Mouse (Mus musculus) embryonic facial prominence, embryonic 10.5 days (tissue): ENCODE data around the gene Defa28. TPM values are rescaled to one million over a fixed set of nuclear protein-coding genes. Genes with fewer than 3 reads are reported as not detected.
"Not testable (repeated sequence)": the region's sequence is repeated elsewhere in the genome, so short reads cannot be mapped to it uniquely, and the experiment has no call there.

ENCODE experiments used
- DNase-seq: peaks from one replicate; pipeline ENCODE4 v3.0.0-alpha.2; 2017; ENCODE audit warnings: low spot score
- H3K27ac ChIP-seq: fragments of 300-500 bp; sonication (generic); replicated peaks from 2 replicates; pipeline ENCODE4 v1.5.1; 2016; ENCODE audit warnings: mild to moderate bottlenecking
- H3K27me3 ChIP-seq: fragments of 300-500 bp; sonication (generic); replicated peaks from 2 replicates; pipeline ENCODE4 v1.6.1; 2016; ENCODE audit warnings: low read depth, mild to moderate bottlenecking; ENCODE audit not compliant: poor library complexity, severe bottlenecking
- H3K36me3 ChIP-seq: fragments of 300-500 bp; sonication (generic); replicated peaks from 2 replicates; pipeline ENCODE4 v1.6.1; 2016; ENCODE audit warnings: mild to moderate bottlenecking, moderate library complexity
- H3K4me1 ChIP-seq: fragments of 300-500 bp; sonication (generic); 2 replicates; pipeline ENCODE4 v1.6.1; 2016
- H3K4me3 ChIP-seq: fragments of 300-500 bp; sonication (generic); 2 replicates; pipeline ENCODE4 v1.5.1; 2016; ENCODE audit warnings: mild to moderate bottlenecking, moderate library complexity
- H3K9me3 ChIP-seq: fragments of 300-500 bp; sonication (generic); 2 replicates; pipeline ENCODE4 v1.6.1; 2016; ENCODE audit warnings: mild to moderate bottlenecking
- WGBS: fragments of 180-500 bp; shearing (Covaris S2); methylation state at CpG from one replicate; pipeline ENCODE4 v1.1.7; 2016; 5-methylcytosine and 5-hydroxymethylcytosine counted together
- polyA plus RNA-seq: library from polyadenylated mRNA; unstranded; fragments of >200 nt; fragmentation: Nextera tagmentation; extraction: Ambion mirVana; gene quantifications from 2 replicates; pipeline ENCODE4 v1.2.1, GENCODE M21; 2016

The Defa28 gene
- polyA plus RNA-seq, result not detected in 2 replicates

DNA sequence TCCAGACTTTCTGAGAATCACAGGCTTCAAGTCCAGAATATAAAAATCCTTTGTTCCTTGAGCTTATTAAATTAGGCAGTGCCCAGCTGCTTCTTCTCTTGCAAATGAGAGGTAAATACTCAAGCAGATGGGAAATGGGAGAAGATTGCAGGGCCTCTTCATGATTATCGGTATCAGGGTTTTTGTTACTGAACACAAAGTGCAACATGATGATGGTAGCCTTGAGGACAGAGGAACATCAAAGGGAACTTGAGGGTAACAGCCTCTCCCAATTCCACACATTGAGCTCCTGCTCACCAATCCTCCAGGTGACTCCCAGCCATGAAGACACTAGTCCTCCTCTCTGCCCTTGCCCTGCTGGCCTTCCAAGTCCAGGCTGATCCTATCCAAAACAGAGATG is at the start of gene Defa28:
Gene Defa28, plus strand, starts transcription at position 301 of the 400 bp plus-strand sequence.
- H3K27me3 ChIP-seq, H3K4me1 ChIP-seq, H3K9me3 ChIP-seq, DNase-seq, H3K4me3 ChIP-seq, H3K27ac ChIP-seq, H3K36me3 ChIP-seq: not testable (repeated sequence)
- no CpG with 5 or more reads among the region's 1 CpGs for WGBS

- not testable (repeated sequence) for H3K27ac ChIP-seq, H3K9me3 ChIP-seq, H3K27me3 ChIP-seq, DNase-seq, H3K36me3 ChIP-seq, H3K4me3 ChIP-seq, H3K4me1 ChIP-seq
- WGBS, result no CpG with 5 or more reads among the region's 1 CpGs
Observed at GRCm38 (mm10) chr8:21565086-21565485, 17.7 kb upstream of the Defa28 start, which contains the start of gene Defa37. Gene Defa37, plus strand, starts transcription at chr8:21565386.

DNA sequence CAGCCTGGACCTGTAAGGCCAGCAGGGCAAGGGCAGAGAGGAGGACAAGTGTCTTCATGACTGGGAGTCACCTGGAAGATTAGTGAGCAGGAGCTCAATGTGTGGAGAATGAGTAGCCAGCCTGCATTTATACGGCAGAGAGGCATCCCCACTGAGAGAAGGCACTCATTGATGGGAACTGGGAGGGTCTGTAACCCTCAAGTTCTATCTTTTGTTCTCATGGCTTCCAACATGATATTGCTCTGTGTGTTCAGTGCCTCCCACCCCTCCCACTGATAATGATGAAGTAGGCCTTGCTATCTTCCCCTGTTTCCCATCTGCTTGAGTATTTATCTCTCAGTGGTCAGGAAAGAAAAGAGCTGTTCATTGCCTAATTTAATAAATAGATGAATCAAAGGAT is 11.6 kb downstream of the Defa28 start, which contains the start of gene Gm7861:
Gene Gm7861, minus strand, starts transcription at position 101 of the 400 bp plus-strand sequence.
- H3K9me3 ChIP-seq, H3K4me1 ChIP-seq, H3K27ac ChIP-seq, DNase-seq, H3K4me3 ChIP-seq, H3K27me3 ChIP-seq, H3K36me3 ChIP-seq: not testable (repeated sequence)
- WGBS, result no CpG with 5 or more reads among the region's 1 CpGs

GRCm38 (mm10) chr8:21617883-21618282 is 35.1 kb downstream of the Defa28 start, which contains the start of gene Defa26:
Gene Defa26, plus strand, starts transcription at chr8:21618183.
- not testable (repeated sequence) for H3K27ac ChIP-seq, H3K4me3 ChIP-seq, H3K36me3 ChIP-seq, H3K27me3 ChIP-seq, H3K9me3 ChIP-seq, DNase-seq, H3K4me1 ChIP-seq
- 100% methylated on average over 1 of the region's 1 CpGs for WGBS

Other genes starting within 250 kb of the Defa28 start
- not detected in 2 replicates for gene Defa2, start 204.5 kb upstream of the Defa28 start, polyA plus RNA-seq
- not detected in 2 replicates for gene Defa33, start 191.2 kb upstream of the Defa28 start, polyA plus RNA-seq
- gene Defa36, start 155.6 kb upstream of the Defa28 start, polyA plus RNA-seq, result not detected in 2 replicates
- not detected in 2 replicates for gene Gm7849, start 126.4 kb upstream of the Defa28 start, polyA plus RNA-seq
- not detected in 2 replicates for gene Defa20, start 73.7 kb upstream of the Defa28 start, polyA plus RNA-seq
- gene Defa32, start 54.0 kb upstream of the Defa28 start, polyA plus RNA-seq, result not detected in 2 replicates
- gene Defa37, start 17.6 kb upstream of the Defa28 start, polyA plus RNA-seq, result not detected in 2 replicates
- not detected in 2 replicates for gene Gm7861, start 11.5 kb downstream of the Defa28 start, polyA plus RNA-seq
- gene Defa26, start 35.2 kb downstream of the Defa28 start, polyA plus RNA-seq, result not detected in 2 replicates
- not detected in 2 replicates for gene Defa17, start 72.8 kb downstream of the Defa28 start, polyA plus RNA-seq
- gene Defa34, start 82.8 kb downstream of the Defa28 start, polyA plus RNA-seq, result not detected in 2 replicates
- gene AY761184, start 120.6 kb downstream of the Defa28 start, polyA plus RNA-seq, result not detected in 2 replicates
- gene Defa24, start 151.5 kb downstream of the Defa28 start, polyA plus RNA-seq, result not detected in 2 replicates
- gene Defb50, start 240.5 kb downstream of the Defa28 start, polyA plus RNA-seq, result not detected in 2 replicates